Mouse (Mus musculus) testis, postnatal 10 days (tissue): ENCODE measurements around the gene Vmn2r76.
"Not testable (repeated sequence)": the region's sequence is repeated elsewhere in the genome, so short reads cannot be mapped to it uniquely, and the experiment has no call there.

ENCODE experiments used
- DNase-seq: peaks from one replicate; pipeline ENCODE4 v3.0.0; 2021; ENCODE audit warnings: low spot score

The Vmn2r76 gene

DNA sequence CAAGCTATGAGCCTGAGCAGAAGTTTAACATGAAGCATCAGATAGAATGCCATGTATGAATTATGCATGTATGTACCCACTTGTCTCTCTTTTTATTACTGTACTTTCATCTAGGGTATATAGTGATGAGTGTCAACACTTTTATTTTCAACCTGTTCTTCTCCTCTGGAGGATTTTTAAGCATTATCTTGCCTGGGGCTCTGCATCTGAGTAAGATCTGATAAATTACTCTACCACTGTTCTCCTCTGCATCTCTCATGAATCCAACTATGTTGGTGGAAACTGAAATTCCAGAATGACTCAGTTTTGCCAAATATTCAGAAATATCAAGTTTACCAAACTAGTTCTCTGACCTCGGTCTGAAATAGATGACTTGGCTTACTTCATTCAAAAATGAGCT, at the start of gene Vmn2r76:
TSS of gene Vmn2r76 (minus strand) at position 101 of the 400 bp plus-strand sequence.
- DNase-seq, result no peak

GRCm38 (mm10) chr7:86277072-86277471, 31.0 kb upstream of the Vmn2r76 start, which contains the start of gene Olfr310:
Olfr310 (minus strand) TSS chr7:86277172.
- DNase-seq, result no peak

DNA sequence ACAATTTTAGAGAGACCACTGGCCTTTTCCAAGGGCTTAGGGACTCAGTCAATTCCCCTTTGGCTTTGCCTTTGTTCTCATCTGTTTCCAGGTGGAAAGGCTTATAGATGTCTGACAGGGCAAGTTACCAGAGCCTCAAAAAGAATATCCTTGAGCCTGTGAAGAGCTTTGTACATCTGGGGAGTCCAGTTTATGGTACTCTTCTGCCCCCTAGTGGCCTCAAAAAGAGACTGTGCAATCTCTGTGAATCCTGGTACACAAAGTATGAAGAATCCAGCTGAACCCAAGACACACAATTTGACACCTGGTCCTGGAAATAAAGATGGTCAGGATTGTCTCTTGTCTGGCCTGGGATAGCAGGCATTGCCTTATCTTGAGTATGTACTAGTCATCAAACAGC, 34.8 kb downstream of the Vmn2r76 start:
- no peak for DNase-seq

- not testable (repeated sequence) for DNase-seq
Measured at GRCm38 (mm10) chr7:86171678-86172077, 74.4 kb downstream of the Vmn2r76 start, which contains the start of gene Vmn2r75. Vmn2r75 (minus strand) TSS chr7:86171778.
